Mouse (Mus musculus) lung, adult 2 months (tissue): ENCODE measurements around the gene Als2cr12.

Experiments used
- CTCF ChIP-seq: fragments of 200-500 bp; IDR thresholded peaks from 2 replicates; pipeline ENCODE4 v1.5.1; 2011; ENCODE audit warnings: mild to moderate bottlenecking, low read length, control low read depth; ENCODE audit not compliant: insufficient read depth
- POLR2A ChIP-seq: fragments of 200-500 bp; IDR thresholded peaks from 2 replicates; pipeline ENCODE4 v1.6.1; 2011; ENCODE audit warnings: low read depth, mild to moderate bottlenecking, control low read depth, low read length, borderline replicate concordance; ENCODE audit errors: extremely low read depth

DNA sequence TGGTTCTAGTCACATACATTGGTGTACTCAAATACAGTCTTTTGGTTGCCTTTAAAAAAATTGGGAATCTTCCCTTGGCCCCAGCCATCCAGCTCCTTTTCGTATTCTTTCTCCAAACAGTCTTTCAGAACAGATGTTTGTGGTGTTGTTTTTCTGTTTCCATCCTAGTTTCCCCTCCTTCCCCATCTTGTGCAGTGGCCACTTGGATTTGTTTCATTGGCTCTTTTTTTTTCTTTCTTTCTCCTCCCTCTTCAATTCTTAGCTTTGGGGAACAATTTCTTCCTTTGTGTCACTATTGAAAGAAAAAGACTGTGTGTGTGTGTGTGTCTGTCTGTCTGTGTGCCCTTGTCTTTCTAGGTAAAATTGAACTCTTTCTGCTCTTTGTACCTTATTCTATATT lies 18.6 kb upstream of the Als2cr12 start:
- no peak for TF ChIP-seq CTCF
- TF ChIP-seq POLR2A, result no peak
